Mouse (Mus musculus) midbrain, embryonic 13.5 days (tissue): ENCODE measurements around the gene Gfpt1. TPM values are rescaled to one million over a fixed set of nuclear protein-coding genes. Genes with fewer than 3 reads are reported as not detected.

ENCODE experiments used
- ATAC-seq: fragments of 200-750 bp; cut with Nextera tagmentation; 2 replicates; pipeline ENCODE4 v1.8.0; 2017; ENCODE audit warnings: mild to moderate bottlenecking, moderate TSS enrichment, moderate library complexity
- H3K27ac ChIP-seq: fragments of 300-500 bp; sonication (generic); 2 replicates; pipeline ENCODE4 v1.5.1; 2015; ENCODE audit warnings: inconsistent platforms, mild to moderate bottlenecking, moderate library complexity
- H3K27me3 ChIP-seq: fragments of 300-500 bp; sonication (generic); 2 replicates; pipeline ENCODE4 v1.6.1; 2015; ENCODE audit warnings: mild to moderate bottlenecking, inconsistent platforms
- H3K36me3 ChIP-seq: fragments of 300-500 bp; sonication (generic); 2 replicates; pipeline ENCODE4 v1.6.1; 2015; ENCODE audit warnings: mild to moderate bottlenecking, inconsistent platforms
- H3K4me1 ChIP-seq: fragments of 300-500 bp; sonication (generic); replicated peaks from 2 replicates; pipeline ENCODE4 v1.6.1; 2015; ENCODE audit warnings: inconsistent platforms
- H3K4me2 ChIP-seq: fragments of 300-500 bp; sonication (generic); replicated peaks from 2 replicates; pipeline ENCODE4 v1.6.1; 2015; ENCODE audit warnings: moderate library complexity, mild to moderate bottlenecking, inconsistent platforms
- H3K4me3 ChIP-seq: fragments of 300-500 bp; sonication (generic); replicated peaks from 2 replicates; pipeline ENCODE4 v1.5.1; 2015; ENCODE audit warnings: mild to moderate bottlenecking, inconsistent platforms
- H3K9ac ChIP-seq: fragments of 300-500 bp; sonication (generic); replicated peaks from 2 replicates; pipeline ENCODE4 v1.6.1; 2015; ENCODE audit warnings: mild to moderate bottlenecking, inconsistent platforms
- H3K9me3 ChIP-seq: fragments of 300-500 bp; sonication (generic); 2 replicates; pipeline ENCODE4 v1.6.1; 2016; ENCODE audit warnings: mild to moderate bottlenecking, inconsistent platforms
- WGBS: fragments of 180-500 bp; shearing (Covaris S2); methylation state at CpG from one replicate; pipeline ENCODE4 v1.1.7; 2015; 5-methylcytosine and 5-hydroxymethylcytosine counted together
- polyA plus RNA-seq: library from polyadenylated mRNA; unstranded; fragments of >200 nt; fragmentation: Nextera tagmentation; extraction: Ambion mirVana; gene quantifications from 2 replicates; pipeline ENCODE4 v1.2.1, GENCODE M21; 2015

Gfpt1 gene
- polyA plus RNA-seq, 1 experiment from 2014 or later, result 20.1 TPM

GRCm38 (mm10) chr6:87103314-87103713 is 60.7 kb downstream of the Gfpt1 start:
- Histone ChIP-seq H3K9me3 (no peaks in the 10 kb centered on the region), H3K27ac (no peak overlapping the region), H3K4me1 (peaks cover 5% of the 10 kb centered on the region; the same call in 1 of the 2 replicates), H3K9ac (no peak overlapping the region), H3K27me3 (no peaks in the 10 kb centered on the region), H3K4me2 (no peak overlapping the region), H3K4me3 (no peak overlapping the region), H3K36me3 (no peaks in the 10 kb centered on the region)
- WGBS, result 88% methylated on average over 1 of the region's 1 CpGs
- no peak for ATAC-seq

GRCm38 (mm10) chr6:87104123-87104796 is 61.6 kb downstream of the Gfpt1 start, which contains the start of gene D6Ertd527e:
Gene D6Ertd527e, plus strand, starts transcription at chr6:87104746.
- no peak for ATAC-seq
- peaks cover 5% of the 10 kb centered on the region; the same call in 1 of the 2 replicates for H3K4me1 ChIP-seq
- H3K27me3 ChIP-seq, result no peaks in the 10 kb centered on the region
- no peak within 1 kb of the TSS for H3K4me2 ChIP-seq
- H3K27ac ChIP-seq, result no peak within 1 kb of the TSS
- H3K36me3 ChIP-seq, result no peaks in the 10 kb centered on the region
- 87% methylated on average over 11 of the region's 11 CpGs for WGBS
- no peaks in the 10 kb centered on the region for H3K9me3 ChIP-seq
- no peak within 1 kb of the TSS for H3K9ac ChIP-seq
- no peak within 1 kb of the TSS for H3K4me3 ChIP-seq

DNA sequence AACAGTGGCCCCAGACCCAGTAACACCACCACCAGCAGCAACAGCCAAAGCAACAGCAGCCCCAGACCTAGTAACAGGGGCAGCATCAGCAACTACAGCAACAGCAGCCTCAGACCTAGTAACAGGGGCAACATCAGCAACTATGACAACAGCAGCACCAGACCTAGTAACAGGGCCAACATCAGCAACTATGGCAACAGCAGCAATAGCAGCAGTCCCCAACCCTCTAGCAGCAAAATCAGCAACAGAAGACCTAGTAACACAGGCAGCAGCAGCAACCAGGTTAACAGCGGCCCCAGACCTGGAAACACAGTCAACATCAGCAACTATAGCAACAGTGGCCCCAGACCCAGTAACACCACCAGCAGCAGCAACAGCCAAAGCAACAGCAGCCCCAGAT is 68.8 kb downstream of the Gfpt1 start:
- Histone ChIP-seq H3K9me3 (no peaks in the 10 kb centered on the region), H3K27me3 (no peaks in the 10 kb centered on the region), H3K4me2 (no peak overlapping the region), H3K36me3 (no peaks in the 10 kb centered on the region), H3K9ac (no peak overlapping the region), H3K4me3 (no peak overlapping the region), H3K4me1 (no peaks in the 10 kb centered on the region), H3K27ac (no peak overlapping the region)
- 85% methylated on average over 1 of the region's 1 CpGs for WGBS
- ATAC-seq, result no peak

GRCm38 (mm10) chr6:87112125-87112524 is 69.5 kb downstream of the Gfpt1 start:
- Histone ChIP-seq H3K4me2 (no peak overlapping the region), H3K4me3 (no peak overlapping the region), H3K9me3 (no peaks in the 10 kb centered on the region), H3K4me1 (no peaks in the 10 kb centered on the region), H3K27ac (no peak overlapping the region), H3K27me3 (no peaks in the 10 kb centered on the region), H3K9ac (no peak overlapping the region), H3K36me3 (no peaks in the 10 kb centered on the region)
- WGBS, result 87% methylated on average over 6 of the region's 6 CpGs
- ATAC-seq, result no peak

- Histone ChIP-seq H3K9ac (no peak overlapping the region), H3K27ac (no peak overlapping the region), H3K4me2 (no peak overlapping the region), H3K4me1 (no peaks in the 10 kb centered on the region), H3K27me3 (no peaks in the 10 kb centered on the region), H3K9me3 (no peaks in the 10 kb centered on the region), H3K36me3 (no peaks in the 10 kb centered on the region), H3K4me3 (no peak overlapping the region)
- WGBS, result 95% methylated on average over 2 of the region's 2 CpGs
- no peak for ATAC-seq
Measured at GRCm38 (mm10) chr6:87115981-87116380, 73.3 kb downstream of the Gfpt1 start.

- Histone ChIP-seq H3K27me3 (no peaks in the 10 kb centered on the region), H3K4me1 (no peaks in the 10 kb centered on the region), H3K4me2 (no peak overlapping the region), H3K4me3 (no peak overlapping the region), H3K9me3 (no peaks in the 10 kb centered on the region), H3K36me3 (no peaks in the 10 kb centered on the region), H3K27ac (no peak overlapping the region), H3K9ac (no peak overlapping the region)
- ATAC-seq, result no peak
- WGBS, result 85% methylated on average over 7 of the region's 7 CpGs
Measured at GRCm38 (mm10) chr6:87116596-87116995, 74.0 kb downstream of the Gfpt1 start.

DNA sequence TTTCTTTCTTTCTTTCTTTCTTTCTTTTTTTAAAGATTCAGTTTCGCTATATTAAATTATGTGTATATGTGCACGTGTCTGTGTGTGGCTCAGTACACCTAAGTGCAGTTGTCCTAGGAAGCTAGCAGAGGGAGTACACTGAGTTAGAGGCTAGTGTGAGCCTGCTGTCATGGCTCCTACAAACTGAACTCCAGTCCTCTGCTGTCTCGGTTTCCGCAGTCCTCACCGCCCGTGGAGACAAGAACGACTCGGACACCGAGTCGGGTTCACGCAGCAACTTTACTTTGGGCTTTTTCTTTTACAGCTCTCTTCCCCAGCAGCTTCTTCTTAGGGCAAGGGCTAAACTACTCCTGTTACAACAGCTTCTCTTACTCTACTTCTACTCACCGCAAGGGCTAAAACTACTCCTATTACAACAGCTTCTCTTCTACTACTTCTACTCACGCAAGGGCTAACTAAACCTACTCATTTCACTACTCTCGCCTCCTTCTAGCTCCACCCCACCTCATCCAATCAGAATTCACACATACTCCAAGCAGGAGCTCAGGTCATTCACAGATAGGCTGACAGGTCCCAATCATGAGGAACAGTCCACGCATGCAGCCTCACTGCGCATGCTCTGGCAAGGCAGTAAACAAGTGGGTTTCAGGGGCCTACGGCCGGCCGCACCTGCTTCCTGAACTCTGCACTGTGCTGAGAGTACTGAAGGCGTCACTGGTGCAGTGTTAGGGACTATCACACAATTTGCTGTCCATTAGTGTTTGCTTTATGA is 76.6 kb downstream of the Gfpt1 start:
- Histone ChIP-seq H3K9me3 (no peaks in the 10 kb centered on the region), H3K27ac (no peak overlapping the region), H3K4me3 (no peak overlapping the region), H3K4me2 (no peak overlapping the region), H3K27me3 (no peaks in the 10 kb centered on the region), H3K9ac (no peak overlapping the region), H3K4me1 (no peaks in the 10 kb centered on the region), H3K36me3 (no peaks in the 10 kb centered on the region)
- ATAC-seq, result no peak
- 94% methylated on average over 20 of the region's 20 CpGs for WGBS

DNA sequence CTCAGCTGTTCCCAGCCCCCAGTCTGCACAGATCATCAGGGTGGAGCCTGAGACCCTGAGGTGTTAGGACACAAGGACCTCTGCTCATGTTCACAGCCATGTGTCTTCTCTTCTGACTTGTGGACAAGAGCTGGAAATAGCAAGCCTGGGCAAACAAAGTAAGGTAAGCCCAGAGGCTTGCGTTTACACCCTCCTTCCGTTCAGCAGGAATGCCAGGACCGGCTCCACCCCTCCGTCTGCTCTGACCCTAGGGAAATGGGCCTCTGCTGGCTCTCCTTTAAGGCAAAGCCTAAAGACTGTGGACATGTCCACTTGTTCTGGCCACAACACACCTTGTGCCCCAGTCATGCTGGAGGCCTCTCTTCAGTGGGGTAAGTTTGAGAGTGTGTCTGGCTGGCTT is 77.3 kb downstream of the Gfpt1 start:
- 89% methylated on average over 4 of the region's 4 CpGs for WGBS
- Histone ChIP-seq H3K27ac (no peak overlapping the region), H3K4me3 (no peak overlapping the region), H3K4me1 (no peaks in the 10 kb centered on the region), H3K36me3 (no peaks in the 10 kb centered on the region), H3K27me3 (no peaks in the 10 kb centered on the region), H3K9me3 (no peaks in the 10 kb centered on the region), H3K4me2 (no peak overlapping the region), H3K9ac (no peak overlapping the region)
- no peak for ATAC-seq

DNA sequence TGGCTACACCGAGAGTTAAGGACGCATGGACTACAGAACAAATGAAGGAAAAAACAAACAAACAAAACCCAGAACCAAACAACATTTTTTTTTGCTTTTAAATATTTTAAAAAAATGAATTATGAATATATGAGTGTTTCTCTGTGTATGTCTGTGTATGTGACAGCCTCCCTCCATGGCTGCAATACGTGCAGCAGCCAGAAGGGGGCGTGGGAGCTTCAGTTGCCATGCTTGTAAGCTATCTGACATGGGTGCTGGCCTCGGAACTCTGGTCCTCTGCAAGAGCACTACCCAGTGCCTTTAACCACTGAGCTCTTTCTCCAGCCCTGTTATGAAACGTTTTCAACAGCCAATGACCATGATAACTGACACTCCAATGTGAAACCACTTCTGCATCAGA is 78.0 kb downstream of the Gfpt1 start:
- 91% methylated on average over 6 of the region's 6 CpGs for WGBS
- no peak overlapping the region for H3K4me2 ChIP-seq
- no peak overlapping the region for H3K27ac ChIP-seq
- H3K36me3 ChIP-seq, result no peaks in the 10 kb centered on the region
- no peak overlapping the region for H3K4me3 ChIP-seq
- H3K27me3 ChIP-seq, result no peaks in the 10 kb centered on the region
- no peak overlapping the region for H3K9ac ChIP-seq
- H3K4me1 ChIP-seq, result no peaks in the 10 kb centered on the region
- ATAC-seq, result no peak
- H3K9me3 ChIP-seq, result no peaks in the 10 kb centered on the region

GRCm38 (mm10) chr6:87121961-87122360 is 79.3 kb downstream of the Gfpt1 start:
- H3K27me3 ChIP-seq, result no peaks in the 10 kb centered on the region
- H3K9me3 ChIP-seq, result no peaks in the 10 kb centered on the region
- no peak overlapping the region for H3K4me2 ChIP-seq
- H3K36me3 ChIP-seq, result no peaks in the 10 kb centered on the region
- no peak overlapping the region for H3K9ac ChIP-seq
- H3K27ac ChIP-seq, result no peak overlapping the region
- 90% methylated on average over 7 of the region's 7 CpGs for WGBS
- ATAC-seq, result no peak
- no peak overlapping the region for H3K4me3 ChIP-seq
- no peaks in the 10 kb centered on the region for H3K4me1 ChIP-seq

- 90% methylated on average over 6 of the region's 6 CpGs for WGBS
- H3K27ac ChIP-seq, result no peak overlapping the region
- H3K27me3 ChIP-seq, result no peaks in the 10 kb centered on the region
- H3K4me1 ChIP-seq, result no peaks in the 10 kb centered on the region
- no peak overlapping the region for H3K9ac ChIP-seq
- H3K9me3 ChIP-seq, result no peaks in the 10 kb centered on the region
- no peak for ATAC-seq
- no peak overlapping the region for H3K4me3 ChIP-seq
- no peaks in the 10 kb centered on the region for H3K36me3 ChIP-seq
- H3K4me2 ChIP-seq, result no peak overlapping the region
Measured at GRCm38 (mm10) chr6:87123406-87123805, 80.8 kb downstream of the Gfpt1 start.

DNA sequence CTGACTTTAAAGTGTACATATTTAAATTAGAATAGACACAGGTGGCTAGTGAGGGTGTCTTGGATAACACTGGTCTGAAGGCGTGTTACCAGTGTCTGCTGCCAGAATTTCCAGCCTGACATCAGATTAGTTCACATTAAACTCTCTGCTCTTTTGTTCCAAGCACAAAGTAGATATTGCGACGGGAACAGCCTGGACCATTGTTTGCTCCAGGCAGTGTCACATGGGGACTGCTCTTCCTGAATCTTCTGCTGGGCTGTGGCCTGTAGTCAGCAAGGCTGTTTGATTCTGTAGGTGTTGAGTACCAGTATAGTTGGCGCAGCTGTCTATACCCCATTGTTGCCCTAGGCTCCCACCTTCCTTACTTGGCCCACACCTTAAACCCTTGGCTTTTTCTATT is 81.3 kb downstream of the Gfpt1 start:
- Histone ChIP-seq H3K4me3 (no peak overlapping the region), H3K27me3 (no peaks in the 10 kb centered on the region), H3K4me1 (no peaks in the 10 kb centered on the region), H3K27ac (no peak overlapping the region), H3K4me2 (no peak overlapping the region), H3K36me3 (no peaks in the 10 kb centered on the region), H3K9me3 (no peaks in the 10 kb centered on the region), H3K9ac (no peak overlapping the region)
- WGBS, result 78% methylated on average over 4 of the region's 4 CpGs
- no peak for ATAC-seq
